Mouse (Mus musculus) lung, postnatal 0 days (tissue): Measurements from ENCODE around the gene Stag3. TPM values are rescaled to one million over a fixed set of nuclear protein-coding genes. Genes with fewer than 3 reads are reported as not detected.

Experiments used
- ATAC-seq: fragments of 200-750 bp; cut with Nextera tagmentation; 2 replicates; pipeline ENCODE4 v1.8.0; 2017; ENCODE audit warnings: moderate library complexity
- DNase-seq: peaks from one replicate; pipeline ENCODE4 v3.0.0-alpha.2; 2016; ENCODE audit warnings: low spot score
- H3K27ac ChIP-seq: fragments of 300-500 bp; sonication (generic); 2 replicates; pipeline ENCODE4 v1.5.1; 2014; ENCODE audit warnings: antibody characterized with exemption, mild to moderate bottlenecking, low read length, mixed read lengths
- H3K27me3 ChIP-seq: fragments of 300-500 bp; sonication (generic); replicated peaks from 2 replicates; pipeline ENCODE4 v1.6.1; 2014; ENCODE audit warnings: low read length, mixed read lengths; ENCODE audit not compliant: insufficient read depth
- H3K36me3 ChIP-seq: fragments of 300-500 bp; sonication (generic); 2 replicates; pipeline ENCODE4 v1.6.1; 2014; ENCODE audit warnings: low read length, mixed read lengths; ENCODE audit not compliant: insufficient read depth
- H3K4me1 ChIP-seq: fragments of 300-500 bp; sonication (generic); 2 replicates; pipeline ENCODE4 v1.6.1; 2014; ENCODE audit warnings: antibody characterized with exemption, low read depth, low read length, mixed read lengths; ENCODE audit not compliant: insufficient read depth
- H3K4me2 ChIP-seq: fragments of 300-500 bp; sonication (generic); replicated peaks from 2 replicates; pipeline ENCODE4 v1.6.1; 2014; ENCODE audit warnings: low read depth, mild to moderate bottlenecking, low read length, moderate library complexity, mixed read lengths
- H3K4me3 ChIP-seq: fragments of 300-500 bp; sonication (generic); 2 replicates; pipeline ENCODE4 v1.5.1; 2014; ENCODE audit warnings: low read depth, low read length
- H3K9ac ChIP-seq: fragments of 300-500 bp; sonication (generic); replicated peaks from 2 replicates; pipeline ENCODE4 v1.6.1; 2014; ENCODE audit warnings: low read depth, mild to moderate bottlenecking
- H3K9me3 ChIP-seq: fragments of 300-500 bp; sonication (generic); 2 replicates; pipeline ENCODE4 v1.6.1; 2016; ENCODE audit warnings: low read length, mixed read lengths
- CTCF ChIP-seq: IDR thresholded peaks from 2 replicates; pipeline ENCODE4 v1.5.1; 2016; ENCODE audit warnings: antibody characterized with exemption, mild to moderate bottlenecking
- EP300 ChIP-seq: IDR thresholded peaks from 2 replicates; pipeline ENCODE4 v1.6.1; 2016; ENCODE audit warnings: antibody characterized with exemption, mild to moderate bottlenecking, control low read depth
- WGBS: fragments of 180-500 bp; shearing (Covaris S2); extraction: QIAGEN DNeasy Blood & Tissue Kit; methylation state at CpG from one replicate; pipeline ENCODE4 v1.1.7; 2014; 5-methylcytosine and 5-hydroxymethylcytosine counted together
- polyA plus RNA-seq: library from polyadenylated mRNA; unstranded; fragments of >200 nt; fragmentation: Nextera tagmentation; extraction: Ambion mirVana; gene quantifications from 2 replicates; pipeline ENCODE4 v1.2.1, GENCODE M21; 2015

Gene Stag3
- polyA plus RNA-seq, 1 experiment from 2014 or later, result 0.20 TPM

GRCm38 (mm10) chr5:138255353-138256093 is 24.5 kb upstream of the Stag3 start, which contains the start of gene Lamtor4:
Lamtor4 (plus strand) TSS chr5:138255482.
- Histone ChIP-seq H3K36me3 (0 out of 2 replicates have a peak, but pooled peaks cover 4% of the 10 kb centered on the region), H3K27ac (peak within 1 kb of the TSS; percentile 73), H3K4me2 (peak within 1 kb of the TSS; percentile 89), H3K27me3 (no peaks in the 10 kb centered on the region), H3K9me3 (no peaks in the 10 kb centered on the region), H3K4me1 (peaks cover 7% of the 10 kb centered on the region; the same call in 1 of the 2 replicates), H3K4me3 (peak within 1 kb of the TSS; percentile 75), H3K9ac (peak within 1 kb of the TSS; percentile 58)
- DNase-seq (peak; percentile 98), ATAC-seq (peak; percentile 99)
- TF ChIP-seq EP300 (no peak), CTCF (peak; percentile 42)
- under 1% methylated on average over 38 of the region's 38 CpGs for WGBS

- no peak for TF ChIP-seq EP300
- no peak for TF ChIP-seq CTCF
- H3K4me2 ChIP-seq, result peak overlapping the region; percentile 89
- H3K9ac ChIP-seq, result peak overlapping the region; percentile 58
- H3K27ac ChIP-seq, result peak overlapping the region; percentile 73
- no peaks in the 10 kb centered on the region for H3K9me3 ChIP-seq
- H3K36me3 ChIP-seq, result 0 out of 2 replicates have a peak, but pooled peaks cover 6% of the 10 kb centered on the region
- no peak for ATAC-seq
- H3K4me1 ChIP-seq, result peaks cover 7% of the 10 kb centered on the region; the same call in 1 of the 2 replicates
- no peaks in the 10 kb centered on the region for H3K27me3 ChIP-seq
- WGBS, result 17% methylated on average over 7 of the region's 7 CpGs
- peak overlapping the region; percentile 75 for H3K4me3 ChIP-seq
- DNase-seq, result no peak
These were observed 24.0 kb upstream of the Stag3 start for GRCm38 (mm10) chr5:138256094-138256467.

DNA sequence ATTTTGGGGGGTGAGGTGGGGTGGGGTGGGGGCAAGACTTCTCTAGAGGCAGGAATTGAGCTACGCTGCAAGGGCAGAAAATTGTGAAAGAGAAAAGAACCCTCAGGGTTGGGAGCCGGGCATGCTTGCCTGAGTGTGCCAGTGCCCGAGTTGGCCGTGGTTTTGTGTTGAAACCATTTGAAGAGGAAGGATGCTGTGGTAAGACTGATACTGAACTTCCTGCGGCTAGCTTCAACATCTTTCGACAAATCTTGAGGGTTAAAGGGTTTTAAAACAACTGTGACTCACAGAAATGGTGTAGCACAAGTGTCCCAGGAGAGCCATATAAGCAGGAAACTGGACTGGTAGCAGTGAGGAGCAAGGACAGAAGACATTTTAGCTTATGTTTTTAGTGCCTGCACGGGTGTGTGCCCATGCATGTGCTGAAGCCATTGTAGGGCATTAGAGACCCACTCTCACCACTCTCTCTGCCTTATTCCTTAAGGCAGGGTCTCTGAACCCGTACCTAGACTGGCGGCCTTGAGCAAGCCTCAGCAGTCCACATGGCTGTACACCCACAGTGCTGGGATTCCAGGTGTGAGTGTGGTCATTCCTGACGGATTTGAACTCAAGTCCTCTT is 23.0 kb upstream of the Stag3 start:
- no peak overlapping the region for H3K4me3 ChIP-seq
- no peaks in the 10 kb centered on the region for H3K9me3 ChIP-seq
- H3K4me2 ChIP-seq, result no peak overlapping the region
- no peak for ATAC-seq
- TF ChIP-seq EP300 (no peak), CTCF (no peak)
- no peak overlapping the region for H3K27ac ChIP-seq
- 0 out of 2 replicates have a peak, but pooled peaks cover 6% of the 10 kb centered on the region for H3K36me3 ChIP-seq
- 78% methylated on average over 10 of the region's 10 CpGs for WGBS
- DNase-seq, result peak; percentile 48
- H3K4me1 ChIP-seq, result peaks cover 7% of the 10 kb centered on the region; the same call in 1 of the 2 replicates
- H3K27me3 ChIP-seq, result no peaks in the 10 kb centered on the region
- H3K9ac ChIP-seq, result no peak overlapping the region

DNA sequence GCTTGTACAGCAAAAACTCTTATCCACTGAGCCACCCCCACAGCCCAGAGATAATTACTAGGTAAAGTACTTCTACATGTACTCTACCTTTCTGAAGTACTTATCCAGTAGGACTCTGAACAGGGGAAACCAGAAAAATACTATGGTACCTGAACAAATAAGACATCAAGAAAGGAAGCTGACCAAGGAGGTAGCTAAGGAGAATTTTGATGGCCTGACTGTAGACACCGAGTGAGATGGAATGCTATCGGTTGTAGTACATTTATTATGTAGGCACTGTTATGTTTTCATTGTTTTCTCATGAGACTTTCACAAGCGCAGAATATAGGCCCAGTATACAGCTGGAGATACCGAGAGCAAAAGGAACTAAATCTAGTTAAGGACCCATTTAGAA is 22.5 kb upstream of the Stag3 start:
- no peak overlapping the region for H3K4me2 ChIP-seq
- peaks cover 7% of the 10 kb centered on the region; the same call in 1 of the 2 replicates for H3K4me1 ChIP-seq
- H3K27ac ChIP-seq, result no peak overlapping the region
- no peak overlapping the region for H3K9ac ChIP-seq
- no peak for ATAC-seq
- 0 out of 2 replicates have a peak, but pooled peaks cover 6% of the 10 kb centered on the region for H3K36me3 ChIP-seq
- H3K9me3 ChIP-seq, result no peaks in the 10 kb centered on the region
- H3K27me3 ChIP-seq, result no peaks in the 10 kb centered on the region
- no peak for TF ChIP-seq EP300
- no peak for TF ChIP-seq CTCF
- 83% methylated on average over 4 of the region's 4 CpGs for WGBS
- DNase-seq, result no peak
- no peak overlapping the region for H3K4me3 ChIP-seq

DNA sequence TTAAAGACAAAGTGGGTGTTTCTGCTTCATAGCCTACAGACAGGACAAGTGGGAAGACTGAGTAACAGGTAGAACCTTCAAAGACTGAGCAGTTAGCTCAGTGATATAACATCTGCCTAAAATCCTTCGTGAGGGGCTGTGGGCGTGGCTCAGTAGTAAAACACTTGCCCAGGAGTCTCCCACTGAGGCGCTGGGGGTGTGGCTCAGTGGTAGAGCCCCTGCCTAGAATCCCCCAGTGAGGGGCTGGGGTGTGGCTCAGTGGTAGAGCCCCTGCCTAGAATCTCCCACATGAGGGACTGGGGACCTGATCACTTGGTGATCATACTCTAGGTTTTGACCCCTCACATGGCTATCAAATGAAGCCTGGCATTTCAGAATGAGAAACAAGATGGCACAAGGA is 22.0 kb upstream of the Stag3 start:
- H3K4me3 ChIP-seq, result no peak overlapping the region
- H3K27ac ChIP-seq, result no peak overlapping the region
- 82% methylated on average over 3 of the region's 3 CpGs for WGBS
- no peak overlapping the region for H3K4me2 ChIP-seq
- TF ChIP-seq CTCF, result no peak
- TF ChIP-seq EP300, result no peak
- no peaks in the 10 kb centered on the region for H3K9me3 ChIP-seq
- 0 out of 2 replicates have a peak, but pooled peaks cover 6% of the 10 kb centered on the region for H3K36me3 ChIP-seq
- peaks cover 10% of the 10 kb centered on the region; the same call in 1 of the 2 replicates for H3K4me1 ChIP-seq
- no peak overlapping the region for H3K9ac ChIP-seq
- ATAC-seq (no peak), DNase-seq (no peak)
- no peaks in the 10 kb centered on the region for H3K27me3 ChIP-seq

DNA sequence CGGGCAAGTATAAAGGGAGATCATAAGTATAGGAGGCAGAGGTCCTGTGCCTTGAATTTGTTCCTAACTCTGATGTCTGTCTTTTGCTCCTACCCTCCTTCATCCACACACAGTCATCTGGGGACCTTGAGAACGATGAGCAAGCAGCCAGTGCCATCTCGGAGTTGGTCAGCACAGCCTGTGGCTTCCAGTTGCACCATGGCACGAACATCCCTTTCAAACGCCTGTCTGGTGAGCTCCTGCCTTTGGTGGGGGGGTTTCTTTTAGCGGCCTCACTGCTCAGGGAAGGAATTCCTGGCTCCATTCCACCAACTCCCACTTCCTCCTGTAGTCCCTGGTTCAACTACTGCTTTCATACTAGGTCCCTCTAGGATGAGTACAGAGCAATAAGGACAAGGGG is 21.5 kb upstream of the Stag3 start:
- H3K4me2 ChIP-seq, result no peak overlapping the region
- no peaks in the 10 kb centered on the region for H3K27me3 ChIP-seq
- no peak for ATAC-seq
- WGBS, result 81% methylated on average over 6 of the region's 6 CpGs
- H3K4me3 ChIP-seq, result no peak overlapping the region
- H3K9me3 ChIP-seq, result no peaks in the 10 kb centered on the region
- peaks cover 12% of the 10 kb centered on the region; the same call in 1 of the 2 replicates for H3K4me1 ChIP-seq
- H3K9ac ChIP-seq, result no peak overlapping the region
- no peak overlapping the region for H3K27ac ChIP-seq
- 0 out of 2 replicates have a peak, but pooled peaks cover 6% of the 10 kb centered on the region for H3K36me3 ChIP-seq
- TF ChIP-seq CTCF (no peak), EP300 (no peak)
- DNase-seq, result no peak
